Mouse (Mus musculus): Measurements from ENCODE around the gene Mdfic.
"Not testable (repeated sequence)": the region's sequence is repeated elsewhere in the genome, so short reads cannot be mapped to it uniquely, and the experiment has no call there.

Gene Mdfic

DNA sequence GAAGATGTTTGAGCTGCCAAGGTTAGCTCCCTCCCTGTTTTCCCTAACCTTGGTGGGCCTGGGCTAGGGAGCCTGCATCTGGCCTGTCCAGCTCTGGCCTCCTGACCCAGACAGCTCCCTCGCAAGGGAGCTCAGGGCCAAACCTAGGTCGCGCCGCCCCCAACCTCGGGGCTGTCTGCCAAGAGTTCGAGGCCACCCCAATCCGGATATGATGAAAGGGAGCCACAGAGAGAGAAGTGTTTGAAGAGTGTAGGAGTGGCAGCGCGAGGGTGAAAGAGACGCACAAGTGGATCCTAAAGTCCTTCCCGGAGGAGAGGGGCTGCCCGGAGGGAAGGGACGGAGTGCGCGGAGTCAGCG, at the start of gene Mdfic:
TSS of gene Mdfic (plus strand) at position 201 of the 357 bp plus-strand sequence.
- DNase-seq (ENCODE audit: low read depth, low spot score), result peak; percentile 50

DNA sequence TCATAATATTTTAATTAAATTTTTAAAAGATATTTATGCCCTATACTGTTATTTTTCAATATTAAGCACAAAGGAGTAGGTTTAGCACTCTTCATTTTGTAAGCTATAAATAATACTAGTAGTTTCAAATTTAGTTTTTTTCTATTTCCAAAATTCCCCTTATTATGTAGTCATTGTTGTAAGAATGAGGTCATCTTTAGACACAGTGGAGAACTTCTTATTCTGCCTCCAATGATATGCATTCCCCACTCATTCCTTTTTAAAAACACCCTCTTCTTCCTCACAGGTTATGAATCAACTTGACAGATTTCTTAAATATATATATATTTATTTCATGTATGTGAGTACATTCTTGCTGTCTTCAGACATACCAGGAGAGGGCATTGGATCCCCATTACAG, 49.1 kb upstream of the Mdfic start:
- DNase-seq (ENCODE audit: low read depth, low spot score), result no peak

DNA sequence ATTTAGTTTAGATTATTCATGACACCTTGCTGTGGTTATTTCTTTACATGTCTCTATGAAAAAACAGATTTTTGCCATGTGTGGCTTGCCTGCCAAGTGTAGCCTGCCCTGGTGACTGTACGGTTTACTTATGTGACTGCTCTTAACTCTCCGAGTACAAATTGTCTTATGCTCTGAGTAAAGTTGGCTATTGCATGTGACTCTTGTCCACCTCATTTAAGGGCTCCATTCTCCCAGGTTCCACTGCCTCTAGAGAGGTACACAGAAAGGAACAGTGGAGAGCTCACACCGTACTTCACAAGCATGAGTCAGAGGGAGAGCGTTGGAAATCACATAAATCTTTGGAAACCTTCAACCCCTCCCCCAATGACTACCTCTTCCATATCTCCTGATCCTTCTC, 10.4 kb upstream of the Mdfic start:
- DNase-seq (ENCODE audit: low read depth, low spot score), result no peak

DNA sequence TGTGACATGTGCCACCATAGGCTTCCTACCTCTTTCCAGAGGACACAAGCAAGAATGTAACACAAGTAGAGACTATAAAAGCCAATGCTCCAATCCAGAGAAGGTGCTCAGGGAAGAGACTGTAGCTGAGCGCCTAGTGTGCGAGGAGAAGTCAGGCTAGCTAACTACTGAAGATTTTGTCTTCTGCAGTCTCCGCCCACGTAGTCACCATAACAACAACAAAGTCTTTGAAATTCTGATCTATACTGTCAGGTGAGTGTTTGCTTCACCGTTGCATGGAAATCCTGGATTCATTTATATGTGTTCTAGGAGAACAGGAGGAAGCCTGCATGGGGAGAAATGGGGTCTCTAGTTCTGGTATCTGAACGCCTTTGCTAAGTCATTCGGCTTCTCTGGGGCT, 9.8 kb upstream of the Mdfic start:
- peak; percentile 55 for DNase-seq (ENCODE audit: low read depth, low spot score)

DNA sequence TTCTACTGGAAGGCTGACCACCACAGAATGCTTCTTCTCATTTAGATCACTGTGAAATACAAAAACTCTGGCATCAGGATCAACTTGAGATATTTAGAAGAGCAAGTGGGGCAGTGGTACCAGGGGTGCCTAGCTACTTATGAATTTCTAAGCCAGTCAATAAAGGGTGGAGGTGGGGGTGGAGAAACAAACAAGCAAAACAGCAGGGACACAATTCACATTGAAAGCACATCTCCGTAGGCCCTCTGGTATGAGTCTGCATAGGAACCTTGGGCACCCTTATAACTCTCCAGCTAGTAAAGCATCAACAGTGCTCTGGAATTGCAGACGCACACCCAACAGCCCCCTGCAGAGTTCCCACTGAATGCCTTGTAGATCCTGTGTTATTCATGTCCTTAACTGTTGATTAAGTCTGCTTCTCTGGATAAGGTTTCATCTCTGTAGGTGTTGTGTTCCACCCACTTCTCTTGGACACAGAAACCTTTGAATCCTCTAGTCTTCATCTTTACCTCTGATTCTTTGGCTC, 7.5 kb upstream of the Mdfic start:
- peak; percentile 74 for DNase-seq (ENCODE audit: low read depth, low spot score)

DNA sequence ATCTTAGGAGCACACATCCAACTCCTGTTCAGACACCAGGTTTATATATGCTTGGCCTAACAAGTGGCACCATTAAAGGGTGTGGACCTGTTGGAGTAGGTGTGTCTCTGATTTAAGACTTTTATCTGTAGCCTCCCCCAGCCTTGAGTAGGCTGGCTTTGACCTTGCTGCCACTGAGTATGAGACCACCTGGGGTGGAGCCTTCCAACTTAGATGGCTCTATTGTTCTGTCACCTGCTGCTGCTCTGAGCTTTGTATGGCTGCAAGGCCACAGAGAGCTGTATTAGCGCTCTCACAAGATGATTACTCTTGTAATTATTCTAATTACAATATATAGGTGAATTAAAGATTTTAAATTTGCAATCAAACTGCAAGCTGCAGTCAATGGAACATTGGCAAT, 6.4 kb upstream of the Mdfic start:
- DNase-seq (ENCODE audit: low read depth, low spot score), result peak; percentile 69

DNA sequence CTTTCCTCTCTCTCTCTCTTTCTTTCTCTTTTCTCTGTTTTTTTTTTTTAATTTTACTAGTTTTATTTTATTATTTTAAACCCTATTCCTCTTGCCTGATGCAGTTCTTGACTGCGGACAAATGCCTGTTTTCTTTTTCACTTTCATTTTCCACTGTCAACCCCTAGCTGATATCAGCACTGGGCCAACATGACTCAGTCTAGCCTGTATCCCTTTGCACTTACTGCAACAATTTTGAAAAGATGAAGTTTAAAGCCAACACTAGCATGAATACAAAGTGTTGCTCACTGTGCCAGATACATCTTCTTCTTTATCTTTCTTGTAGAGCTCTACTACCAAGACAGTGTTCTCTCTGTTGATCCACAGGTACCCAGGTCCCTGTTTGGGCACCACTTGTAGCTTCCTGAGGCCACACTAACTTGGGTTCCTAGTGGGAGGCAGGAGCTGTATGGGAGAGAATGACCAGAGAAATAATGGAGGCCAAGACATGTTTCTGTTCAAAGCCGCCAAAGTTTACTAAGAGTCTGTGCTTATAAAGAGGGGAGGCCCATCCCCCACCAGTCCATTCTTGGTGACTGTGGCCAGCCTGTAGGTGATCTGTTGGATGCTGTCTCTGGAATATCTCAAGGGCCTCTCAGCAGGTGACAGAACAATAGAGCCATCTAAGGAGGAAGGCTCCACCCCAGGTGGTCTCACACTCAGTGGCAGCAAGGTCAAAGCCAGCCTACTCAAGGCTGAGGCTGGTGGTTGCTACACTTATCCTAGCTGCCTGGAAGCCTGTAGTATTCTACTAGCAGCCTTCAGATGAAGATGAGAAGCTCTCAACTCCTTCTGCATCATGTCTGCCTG, 5.2 kb upstream of the Mdfic start:
- peak; percentile 84 for DNase-seq (ENCODE audit: low read depth, low spot score)

DNA sequence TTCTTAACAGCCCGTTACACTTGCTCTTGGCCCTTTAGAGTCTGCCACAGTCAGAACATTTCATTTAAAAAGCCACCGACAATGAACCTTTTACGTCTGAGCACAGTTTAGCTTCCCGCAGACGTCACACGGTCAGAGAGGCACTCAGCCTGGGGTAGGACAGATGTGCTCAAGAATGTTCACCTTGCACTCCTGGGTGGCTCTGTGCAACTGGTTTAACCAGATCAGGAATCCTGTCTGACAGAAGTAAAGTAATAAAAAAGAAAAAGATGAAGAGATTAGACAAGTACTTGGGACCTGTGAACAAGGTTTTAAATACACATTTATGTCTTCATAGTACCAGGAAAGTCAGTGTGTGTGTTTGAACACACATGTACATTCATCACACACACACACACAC, 542 bp upstream of the Mdfic start:
- peak; percentile 28 for DNase-seq (ENCODE audit: low read depth, low spot score)

DNA sequence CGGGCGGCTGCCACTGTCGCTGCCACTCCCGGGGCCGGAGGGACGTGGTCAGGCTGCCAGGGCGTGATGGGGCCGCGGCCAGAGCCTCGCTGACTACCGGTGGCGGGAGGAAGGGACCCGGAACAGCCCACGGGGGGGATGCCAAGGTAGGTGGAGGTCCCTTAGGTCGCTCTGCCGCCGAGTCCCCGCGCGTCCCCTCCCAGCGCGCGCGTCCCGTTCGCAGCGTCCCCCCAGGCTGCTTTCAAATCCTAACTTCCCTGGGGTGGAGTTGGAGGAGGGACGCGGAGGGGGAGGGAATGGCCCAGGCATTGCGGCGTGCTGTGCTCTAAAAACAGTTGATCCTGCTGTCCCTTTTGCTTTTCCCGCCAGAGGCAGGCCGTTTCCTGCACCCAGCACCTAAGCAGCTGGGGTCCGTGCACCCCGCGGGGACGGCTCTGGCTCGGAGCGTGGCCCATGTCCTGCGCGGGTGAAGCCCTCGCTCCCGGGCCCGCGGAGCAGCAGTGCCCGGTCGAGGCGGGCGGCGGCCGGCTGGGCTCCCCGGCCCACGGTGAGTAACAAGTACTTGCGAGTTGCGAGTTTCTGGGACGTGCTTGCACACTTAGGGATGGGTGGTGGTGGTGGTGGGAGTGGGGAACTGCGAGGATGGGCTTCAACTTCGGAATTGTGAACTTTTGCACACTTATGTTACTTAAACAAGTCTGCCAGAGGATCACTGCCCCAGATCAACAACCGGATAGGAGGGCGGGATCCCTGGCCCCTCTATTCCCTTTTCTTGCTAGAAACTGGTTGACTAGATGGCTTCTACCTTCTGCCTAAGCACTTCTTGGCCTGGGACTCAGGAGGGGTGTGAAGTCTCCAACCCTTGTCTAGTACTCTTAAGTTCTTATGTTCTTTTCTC, 606 bp downstream of the Mdfic start:
- DNase-seq (ENCODE audit: low read depth, low spot score), result peak; percentile 71

DNA sequence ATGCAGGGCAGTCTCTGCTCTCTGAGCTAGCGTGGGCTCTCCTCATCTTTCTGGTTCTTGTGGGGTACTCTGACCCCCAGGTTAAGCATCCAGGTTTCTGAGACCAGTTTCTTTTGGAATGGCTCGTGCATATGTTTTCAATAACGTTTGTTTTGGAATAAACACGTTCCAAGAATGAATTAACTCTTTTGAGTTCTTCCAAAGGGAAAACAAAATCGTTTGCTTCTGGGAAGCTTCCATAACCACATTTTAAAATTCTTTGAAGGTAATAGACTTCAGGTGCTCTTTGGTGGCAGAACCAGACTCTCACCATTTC, 1.2 kb downstream of the Mdfic start:
- no peak for DNase-seq (ENCODE audit: low read depth, low spot score)

DNA sequence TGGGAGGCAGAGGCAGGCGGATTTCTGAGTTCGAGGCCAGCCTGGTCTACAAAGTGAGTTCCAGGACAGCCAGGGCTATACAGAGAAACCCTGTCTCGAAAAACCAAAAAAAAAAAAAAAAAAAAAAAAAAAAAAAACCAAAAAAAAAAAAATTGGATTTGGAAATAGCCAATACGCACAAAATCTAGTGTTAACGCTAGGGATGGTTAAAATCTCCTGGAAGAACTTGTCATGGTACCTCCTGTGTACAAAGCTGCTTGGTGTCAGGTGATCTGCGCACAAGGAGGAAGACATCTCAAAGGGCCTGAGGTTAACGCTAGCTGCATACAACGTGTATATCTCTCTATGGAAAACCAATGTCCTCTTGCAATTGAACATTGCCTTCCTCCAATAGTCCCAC, 2.2 kb downstream of the Mdfic start:
- not testable (repeated sequence) for DNase-seq (ENCODE audit: low read depth, low spot score)

DNA sequence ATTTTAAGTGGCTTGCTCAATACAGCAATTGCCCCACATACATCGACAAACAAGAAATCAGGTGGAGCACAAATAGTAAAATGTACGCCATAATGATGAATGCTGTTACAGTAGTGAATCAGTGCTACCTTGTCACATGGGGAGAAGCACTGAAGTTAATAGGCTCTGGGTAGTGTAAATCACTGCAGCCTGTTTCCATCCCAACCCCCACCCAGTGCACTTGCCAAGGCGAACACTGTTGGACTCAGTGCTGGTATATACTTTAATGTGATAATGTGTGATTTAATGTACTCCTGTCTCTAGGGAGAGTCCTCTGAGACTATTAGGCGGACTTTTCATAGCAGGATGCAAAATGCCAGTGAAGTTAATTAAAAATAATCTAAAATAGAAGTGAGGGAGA, 3.8 kb downstream of the Mdfic start:
- DNase-seq (ENCODE audit: low read depth, low spot score), result no peak

DNA sequence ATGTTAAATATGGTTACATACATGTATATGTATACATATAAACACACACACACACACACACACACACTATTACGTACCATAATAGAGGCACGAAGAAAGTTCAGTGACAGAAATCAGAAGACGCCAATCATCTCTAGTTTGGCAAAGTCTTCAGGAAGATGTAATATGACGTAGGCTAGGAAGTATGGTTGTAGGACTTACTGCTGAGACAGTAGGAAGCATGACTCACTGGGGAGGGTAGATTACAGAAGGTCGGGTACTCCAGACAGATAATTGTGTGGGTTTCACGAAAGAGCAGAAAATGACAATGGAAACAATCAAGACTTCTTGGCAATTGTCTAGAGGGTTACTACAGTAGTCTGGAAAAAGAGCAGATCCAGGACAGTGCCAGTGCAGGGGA, 6.0 kb downstream of the Mdfic start:
- DNase-seq (ENCODE audit: low read depth, low spot score), result no peak

DNA sequence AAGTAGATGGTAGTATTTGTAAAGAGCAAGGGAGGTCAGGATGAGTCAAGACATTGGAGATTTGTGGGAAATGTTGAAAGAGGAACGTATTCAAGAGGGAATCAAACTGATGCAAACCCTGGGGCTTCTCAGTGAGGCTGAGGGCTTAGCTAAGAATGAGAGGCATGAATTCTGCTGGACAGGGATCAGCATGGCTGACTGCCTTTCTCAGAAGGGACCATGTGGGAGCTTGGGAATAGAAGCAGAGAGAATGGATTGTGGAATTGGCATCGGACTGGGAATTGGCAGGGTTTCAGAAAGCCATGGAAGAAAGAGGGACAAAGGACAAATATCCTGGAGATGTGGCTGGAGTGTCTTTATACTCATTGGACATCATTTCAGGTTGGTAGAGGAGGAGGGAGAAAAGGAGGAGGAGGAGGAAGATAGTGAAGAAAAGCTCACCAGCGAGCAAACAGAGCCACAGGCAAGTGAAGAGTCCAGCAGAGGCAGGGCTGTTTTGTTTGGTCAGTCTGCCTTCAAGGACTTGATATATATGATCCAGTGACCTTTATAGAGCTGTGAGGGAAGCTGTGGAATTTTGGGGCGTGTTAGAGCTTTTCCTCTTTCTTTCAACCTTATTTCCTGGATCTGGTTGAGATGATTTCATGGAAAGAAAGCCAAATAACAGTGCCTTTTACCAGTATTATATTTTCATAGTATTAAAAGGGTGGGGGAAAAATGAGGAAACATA, 7.4 kb downstream of the Mdfic start:
- no peak for DNase-seq (ENCODE audit: low read depth, low spot score)

DNA sequence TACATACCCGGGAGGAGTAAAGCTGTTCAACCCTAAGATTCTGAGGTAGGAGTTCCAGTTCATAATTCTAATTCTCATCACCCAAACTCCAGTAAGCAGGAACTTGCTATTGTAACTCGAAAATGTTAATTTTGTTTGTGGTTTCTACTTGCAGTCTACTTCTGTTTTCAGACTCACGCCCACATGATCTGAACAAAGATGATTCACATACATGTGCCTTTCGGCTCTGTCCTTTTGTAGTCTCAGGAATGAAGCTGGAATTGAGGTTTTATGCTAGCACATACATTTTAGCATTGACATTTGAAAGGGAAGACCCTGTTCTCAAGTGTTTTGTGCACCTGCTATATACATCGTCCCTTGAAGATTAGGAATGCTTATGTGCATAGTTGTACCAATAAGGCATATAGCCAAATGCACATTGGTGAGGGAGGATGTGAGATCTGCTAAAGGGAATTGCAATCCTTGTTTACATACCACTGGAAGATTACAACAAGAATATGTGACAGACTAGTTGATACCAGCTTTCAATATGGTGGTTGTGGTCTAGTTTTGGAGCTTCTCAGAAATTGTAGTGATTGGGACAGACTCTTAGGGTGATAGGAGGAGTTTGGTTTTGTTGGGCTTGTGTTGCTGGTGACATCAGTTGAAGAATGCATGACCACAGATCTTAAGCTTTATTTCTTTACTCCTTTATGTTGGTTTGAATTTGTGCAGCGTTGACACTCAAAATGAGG, 8.6 kb downstream of the Mdfic start:
- no peak for DNase-seq (ENCODE audit: low read depth, low spot score)

DNA sequence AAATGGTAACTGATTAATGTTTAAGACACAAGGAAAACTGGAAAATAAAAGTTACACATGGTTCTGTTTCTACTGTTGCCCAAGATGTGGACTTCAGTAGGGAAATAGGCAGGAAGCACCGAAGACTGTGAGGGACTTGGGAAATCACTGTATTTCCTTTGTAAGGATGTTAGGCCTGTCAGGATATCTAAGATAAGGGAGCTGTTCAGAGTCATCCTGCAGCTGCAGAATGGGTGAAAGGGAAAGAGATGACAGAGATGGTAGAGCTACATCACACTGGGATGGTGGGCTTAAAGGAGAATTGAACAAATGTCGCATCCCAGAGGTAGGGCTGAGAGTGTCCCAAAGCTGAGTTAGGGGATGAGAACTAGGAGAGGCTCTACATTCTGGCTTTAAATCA, 9.8 kb downstream of the Mdfic start:
- no peak for DNase-seq (ENCODE audit: low read depth, low spot score)

DNA sequence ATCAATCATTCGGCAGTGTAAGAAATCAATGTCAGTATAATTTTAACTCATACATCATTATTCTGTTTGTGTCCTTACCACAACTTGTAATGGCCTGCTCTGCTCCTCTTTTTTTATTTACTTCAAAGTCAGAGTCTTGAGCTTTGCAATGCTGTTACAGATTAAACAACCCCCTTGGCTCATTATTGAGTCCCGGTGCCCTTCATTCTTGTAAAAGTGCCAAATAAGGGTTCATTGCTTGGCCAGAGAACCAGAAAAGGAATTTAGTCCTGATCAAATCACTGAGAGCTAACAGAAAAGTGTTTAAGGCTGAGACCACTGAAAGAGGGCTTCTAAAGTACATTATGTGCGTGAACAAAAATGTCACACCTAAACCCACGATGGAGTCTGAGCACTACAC, 10.2 kb downstream of the Mdfic start:
- no peak for DNase-seq (ENCODE audit: low read depth, low spot score)

DNA sequence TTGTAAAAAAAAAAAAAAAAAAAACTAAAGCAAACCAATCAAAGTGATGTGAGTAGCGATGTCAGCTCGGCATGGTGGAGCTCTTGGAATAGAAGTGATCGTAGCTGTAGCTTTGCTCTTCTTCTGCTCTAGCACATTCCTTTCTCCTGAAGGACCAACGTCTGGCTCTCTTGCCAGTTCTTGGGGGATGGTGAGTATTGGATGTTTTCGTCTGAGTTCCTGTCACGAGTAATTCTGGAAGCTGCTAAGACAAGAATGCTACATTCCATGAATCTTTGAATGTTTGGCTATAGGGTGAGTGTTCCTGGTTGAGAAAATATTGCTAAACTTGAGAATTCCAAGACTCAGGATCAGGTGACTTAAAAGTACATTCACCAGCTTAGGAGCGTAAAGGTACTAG, 11.0 kb downstream of the Mdfic start:
- no peak for DNase-seq (ENCODE audit: low read depth, low spot score)

DNA sequence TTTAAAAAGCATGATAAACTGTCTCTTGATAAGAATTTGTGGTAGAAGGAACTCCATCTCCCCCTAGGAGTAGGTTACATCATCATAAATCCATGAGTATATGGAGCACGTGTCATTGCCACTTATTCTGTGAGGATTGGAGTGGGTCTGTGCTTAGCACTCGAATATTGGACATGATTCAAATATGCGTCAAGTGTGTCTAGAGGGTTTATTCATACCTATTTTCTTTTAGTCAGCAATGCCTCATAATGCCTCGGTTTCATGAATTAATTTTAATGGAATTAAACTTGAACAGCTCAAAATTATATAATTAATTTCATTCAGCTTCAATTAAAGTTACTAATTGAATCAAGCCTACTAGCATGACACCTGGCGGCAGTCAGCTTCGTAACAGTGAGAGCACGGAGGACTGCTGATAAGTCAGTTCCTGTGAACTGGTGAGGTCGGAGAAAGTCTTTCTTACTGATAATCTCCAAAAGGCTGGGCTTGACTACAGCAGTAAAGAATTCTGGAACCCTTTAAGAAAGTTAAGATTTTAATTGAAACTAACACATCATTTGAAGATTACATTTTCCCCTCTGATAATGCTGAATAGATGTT, 17.0 kb downstream of the Mdfic start:
- no peak for DNase-seq (ENCODE audit: low read depth, low spot score)

DNA sequence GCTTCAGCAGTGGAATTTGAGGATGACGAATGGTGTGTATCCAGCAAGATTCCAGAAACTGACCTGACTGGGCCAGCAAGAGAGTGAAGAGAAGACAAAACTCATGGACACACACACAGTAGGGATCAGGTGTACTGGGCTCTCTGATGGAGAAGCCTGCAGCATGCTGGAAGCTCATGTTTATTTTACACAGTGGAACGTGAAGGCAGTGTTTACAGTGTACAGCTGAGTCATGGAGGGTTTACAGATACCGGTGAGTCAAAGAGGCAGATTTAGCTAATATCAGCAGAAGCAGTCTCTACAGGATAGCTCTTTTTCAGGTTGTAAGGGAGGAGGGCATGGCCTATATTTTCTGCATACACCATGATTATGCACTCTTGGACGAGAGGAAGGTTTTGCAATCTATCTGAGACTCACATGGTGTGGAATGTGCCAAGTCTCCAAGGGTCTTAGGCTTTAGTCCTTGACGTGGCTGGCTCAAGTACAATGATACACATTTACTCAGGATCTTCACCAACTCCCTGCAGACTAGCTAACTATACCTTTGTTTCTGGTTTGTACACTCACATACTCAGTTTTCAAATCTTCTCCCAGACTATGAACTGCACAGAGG, 18.0 kb downstream of the Mdfic start:
- no peak for DNase-seq (ENCODE audit: low read depth, low spot score)

DNA sequence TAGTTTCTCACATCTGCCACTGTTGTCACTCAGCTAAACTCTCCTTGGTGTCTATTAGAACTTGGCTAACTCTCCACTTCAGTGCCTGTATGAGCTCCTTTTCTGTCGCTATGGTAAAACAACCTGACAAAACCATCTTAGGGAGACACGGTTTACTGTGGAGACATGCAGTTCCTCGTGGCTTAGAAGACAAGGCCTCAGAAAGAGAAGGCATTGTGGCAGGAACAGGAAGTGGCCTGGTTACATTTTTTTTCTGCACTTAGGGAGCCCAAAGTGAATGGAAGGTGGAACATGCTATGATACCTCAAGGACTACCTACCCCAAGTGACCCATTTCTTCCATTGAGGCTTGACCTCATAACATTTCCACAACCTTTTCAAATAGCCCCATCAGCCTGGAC, 18.7 kb downstream of the Mdfic start:
- DNase-seq (ENCODE audit: low read depth, low spot score), result no peak
